Mouse (Mus musculus) NIH3T3 (cell line): ENCODE measurements around the gene BC049715.
"Not testable (repeated sequence)": the region's sequence is repeated elsewhere in the genome, so short reads cannot be mapped to it uniquely, and the experiment has no call there.

Experiments used
- DNase-seq: peaks from one replicate; pipeline ENCODE4 v3.0.0-alpha.2; 2012; ENCODE audit warnings: low read depth

BC049715 gene

GRCm38 (mm10) chr6:136852348-136852747 lies 24.9 kb downstream of the BC049715 start:
- no peak for DNase-seq

GRCm38 (mm10) chr6:136852762-136853161 lies 25.3 kb downstream of the BC049715 start:
- peak; percentile 27 for DNase-seq

GRCm38 (mm10) chr6:136854361-136854781 lies 26.9 kb downstream of the BC049715 start:
- no peak for DNase-seq

GRCm38 (mm10) chr6:136855183-136855582 lies 27.8 kb downstream of the BC049715 start:
- no peak for DNase-seq

GRCm38 (mm10) chr6:136856071-136856636 lies 28.7 kb downstream of the BC049715 start:
- no peak for DNase-seq

- no peak for DNase-seq
Observed at GRCm38 (mm10) chr6:136857186-136857872, 29.9 kb downstream of the BC049715 start, which contains the start of gene Art4. TSS of gene Art4 (minus strand) at chr6:136857733.

- DNase-seq = no peak
Observed at GRCm38 (mm10) chr6:136857873-136858260, 30.4 kb downstream of the BC049715 start.

GRCm38 (mm10) chr6:136858420-136858819 lies 31.0 kb downstream of the BC049715 start:
- no peak for DNase-seq

GRCm38 (mm10) chr6:136861020-136861419 lies 33.6 kb downstream of the BC049715 start:
- peak; percentile 90 for DNase-seq

GRCm38 (mm10) chr6:136865360-136865759 lies 37.9 kb downstream of the BC049715 start:
- no peak for DNase-seq

- DNase-seq = no peak
Observed at GRCm38 (mm10) chr6:136866150-136866549, 38.7 kb downstream of the BC049715 start.

- DNase-seq = peak; percentile 62
Observed at GRCm38 (mm10) chr6:136868921-136869320, 41.5 kb downstream of the BC049715 start.

GRCm38 (mm10) chr6:136874599-136874998 lies 47.2 kb downstream of the BC049715 start:
- peak; percentile 61 for DNase-seq

GRCm38 (mm10) chr6:136875670-136876069 lies 48.2 kb downstream of the BC049715 start, which contains the start of gene Mgp:
TSS of gene Mgp (minus strand) at chr6:136875823.
- peak; percentile 91 for DNase-seq

- no peak for DNase-seq
Observed at GRCm38 (mm10) chr6:136881678-136882077, 54.3 kb downstream of the BC049715 start.

- no peak for DNase-seq
Observed at GRCm38 (mm10) chr6:136883431-136883915, 56.0 kb downstream of the BC049715 start.

- DNase-seq = no peak
Observed at GRCm38 (mm10) chr6:136883961-136884360, 56.5 kb downstream of the BC049715 start.

- DNase-seq = not testable (repeated sequence)
Observed at GRCm38 (mm10) chr6:136884766-136885165, 57.3 kb downstream of the BC049715 start.

GRCm38 (mm10) chr6:136887854-136888253 lies 60.4 kb downstream of the BC049715 start:
- DNase-seq = peak; percentile 45

- no peak for DNase-seq
Observed at GRCm38 (mm10) chr6:136889067-136889466, 61.6 kb downstream of the BC049715 start.

- no peak for DNase-seq
Observed at GRCm38 (mm10) chr6:136889554-136889953, 62.1 kb downstream of the BC049715 start.
